Mouse (Mus musculus) c-Kit-positive CD71-positive TER-119-positive erythroid progenitor cells, embryonic 14.5 days (primary cell): ENCODE data around the gene Gm6268.

Source experiments
- DNase-seq: peaks from one replicate; pipeline ENCODE4 v3.0.0-alpha.2; 2013; ENCODE audit warnings: low spot score

Gm6268 gene

GRCm38 (mm10) chrX:36400980-36401379 lies at the start of gene Gm6268:
Gm6268 (plus strand) TSS chrX:36401280.
- no peak for DNase-seq

- DNase-seq, result no peak
These were observed 48.6 kb upstream of the Gm6268 start for GRCm38 (mm10) chrX:36352446-36352845.

- no peak for DNase-seq
These were observed 15.7 kb upstream of the Gm6268 start for GRCm38 (mm10) chrX:36385340-36385739.

GRCm38 (mm10) chrX:36389971-36390370 lies 11.1 kb upstream of the Gm6268 start:
- no peak for DNase-seq

- no peak for DNase-seq
These were observed 10.6 kb upstream of the Gm6268 start for GRCm38 (mm10) chrX:36390503-36390902.

GRCm38 (mm10) chrX:36392672-36393071 lies 8.4 kb upstream of the Gm6268 start:
- no peak for DNase-seq

GRCm38 (mm10) chrX:36393279-36393678 lies 7.8 kb upstream of the Gm6268 start:
- DNase-seq, result no peak

GRCm38 (mm10) chrX:36402316-36402715 lies 1.2 kb downstream of the Gm6268 start:
- no peak for DNase-seq

GRCm38 (mm10) chrX:36419153-36419552 lies 18.1 kb downstream of the Gm6268 start:
- DNase-seq, result no peak

GRCm38 (mm10) chrX:36434993-36435392 lies 33.9 kb downstream of the Gm6268 start:
- DNase-seq, result no peak

- no peak for DNase-seq
These were observed 36.9 kb downstream of the Gm6268 start for GRCm38 (mm10) chrX:36437932-36438331.
